Mouse (Mus musculus): Measurements from ENCODE around the gene Cst8. TPM values are rescaled to one million over a fixed set of nuclear protein-coding genes. Genes with fewer than 3 reads are reported as not detected.
A peak's percentile ranks its signal among the peaks of the same experiment; 100 is the strongest.

Cst8 gene
- total and polyA plus RNA-seq, 3 experiments: not detected

- no peak for TF ChIP-seq RCOR1 (IDR thresholded peaks at IDR 0.05; ENCODE audit: low read depth, low read length)
- peak; percentile 85 for TF ChIP-seq RAD21 (IDR thresholded peaks at IDR 0.05; ENCODE audit: low read depth, low read length)
- no peak for TF ChIP-seq E2F4 (IDR thresholded peaks at IDR 0.05; ENCODE audit: borderline replicate concordance, low read depth, low read length)
- TF ChIP-seq GATA1 (IDR thresholded peaks at IDR 0.05; ENCODE audit: low read depth, low read length): 0 out of 2 replicates have a peak, but pooled peaks have one; percentile 3
These were observed 52.7 kb downstream of the Cst8 start (continued) for GRCm38 (mm10) chr2:148851116-148851906.

Other genes with a start within 250 kb of the Cst8 start
- 99.5 and 104 TPM in 2 replicates for gene Nxt1, start 126.2 kb upstream of the Cst8 start, total RNA-seq (2012; rRNA removed)
- 10 to 100 TPM in 1 of 2 experiments, not detected in 1; 70.5 TPM for gene Nxt1, start 126.2 kb upstream of the Cst8 start, polyA plus RNA-seq (2012; ENCODE audit: insufficient read depth in 1 of 2, insufficient read length in 2 of 2, low read depth in 1 of 2, low replicate concordance in 2 of 2, missing spikeins in 1 of 2)
- gene Gzf1, start 117.8 kb upstream of the Cst8 start, total RNA-seq (2012; rRNA removed): 9.9 and 11.2 TPM in 2 replicates
- gene Gzf1, start 117.8 kb upstream of the Cst8 start, polyA plus RNA-seq (2012; ENCODE audit: insufficient read depth in 1 of 2, insufficient read length in 2 of 2, low read depth in 1 of 2, low replicate concordance in 2 of 2, missing spikeins in 1 of 2): 10 to 100 TPM in 1 of 2 experiments, not detected in 1; 17.7 TPM
- not detected in 2 replicates for gene Napb, start 66.3 kb upstream of the Cst8 start, total RNA-seq (2012; rRNA removed)
- gene Napb, start 66.3 kb upstream of the Cst8 start, polyA plus RNA-seq (2012; ENCODE audit: insufficient read depth in 1 of 2, insufficient read length in 2 of 2, low read depth in 1 of 2, low replicate concordance in 2 of 2, missing spikeins in 1 of 2): not detected
- gene Cstl1, start 48.4 kb upstream of the Cst8 start, total RNA-seq (2012; rRNA removed): not detected in 2 replicates
- not detected for gene Cstl1, start 48.4 kb upstream of the Cst8 start, polyA plus RNA-seq (2012; ENCODE audit: insufficient read depth in 1 of 2, insufficient read length in 2 of 2, low read depth in 1 of 2, low replicate concordance in 2 of 2, missing spikeins in 1 of 2)
- not detected in 2 replicates for gene Cst11, start 27.3 kb upstream of the Cst8 start, total RNA-seq (2012; rRNA removed)
- not detected for gene Cst11, start 27.3 kb upstream of the Cst8 start, polyA plus RNA-seq (2012; ENCODE audit: insufficient read depth in 1 of 2, insufficient read length in 2 of 2, low read depth in 1 of 2, low replicate concordance in 2 of 2, missing spikeins in 1 of 2)
- gene 8030411F24Rik, start 16.8 kb upstream of the Cst8 start, total RNA-seq (2012; rRNA removed): not detected in 2 replicates
- gene 8030411F24Rik, start 16.8 kb upstream of the Cst8 start, polyA plus RNA-seq (2012; ENCODE audit: insufficient read depth in 1 of 2, insufficient read length in 2 of 2, low read depth in 1 of 2, low replicate concordance in 2 of 2, missing spikeins in 1 of 2): not detected
- not detected in 2 replicates for gene Cst12, start 9.4 kb upstream of the Cst8 start, total RNA-seq (2012; rRNA removed)
- gene Cst12, start 9.4 kb upstream of the Cst8 start, polyA plus RNA-seq (2012; ENCODE audit: insufficient read depth in 1 of 2, insufficient read length in 2 of 2, low read depth in 1 of 2, low replicate concordance in 2 of 2, missing spikeins in 1 of 2): not detected
- gene Cst13, start 21.3 kb downstream of the Cst8 start, total RNA-seq (2012; rRNA removed): not detected in 2 replicates
- gene Cst13, start 21.3 kb downstream of the Cst8 start, polyA plus RNA-seq (2012; ENCODE audit: insufficient read depth in 1 of 2, insufficient read length in 2 of 2, low read depth in 1 of 2, low replicate concordance in 2 of 2, missing spikeins in 1 of 2): not detected
- gene Cst9, start 36.4 kb downstream of the Cst8 start, total RNA-seq (2012; rRNA removed): not detected in 2 replicates
- gene Cst9, start 36.4 kb downstream of the Cst8 start, polyA plus RNA-seq (2012; ENCODE audit: insufficient read depth in 1 of 2, insufficient read length in 2 of 2, low read depth in 1 of 2, low replicate concordance in 2 of 2, missing spikeins in 1 of 2): not detected
- not detected in 2 replicates for gene 9230104L09Rik, start 66.3 kb downstream of the Cst8 start, total RNA-seq (2012; rRNA removed)
- gene 9230104L09Rik, start 66.3 kb downstream of the Cst8 start, polyA plus RNA-seq (2012; ENCODE audit: insufficient read depth in 1 of 2, insufficient read length in 2 of 2, low read depth in 1 of 2, low replicate concordance in 2 of 2, missing spikeins in 1 of 2): not detected
- 104 and 114 TPM in 2 replicates for gene Cst3, start 76.9 kb downstream of the Cst8 start, total RNA-seq (2012; rRNA removed)
- gene Cst3, start 76.9 kb downstream of the Cst8 start, polyA plus RNA-seq (2012; ENCODE audit: insufficient read depth in 1 of 2, insufficient read length in 2 of 2, low read depth in 1 of 2, low replicate concordance in 2 of 2, missing spikeins in 1 of 2): 100 to 1,000 TPM in 1 of 2 experiments, not detected in 1; 122 TPM
- gene Gm1330, start 204.5 kb downstream of the Cst8 start, total RNA-seq (2012; rRNA removed): not detected in 2 replicates
- not detected for gene Gm1330, start 204.5 kb downstream of the Cst8 start, polyA plus RNA-seq (2012; ENCODE audit: insufficient read depth in 1 of 2, insufficient read length in 2 of 2, low read depth in 1 of 2, low replicate concordance in 2 of 2, missing spikeins in 1 of 2)
- not detected in 2 replicates for gene Gm10750, start 218.5 kb downstream of the Cst8 start, total RNA-seq (2012; rRNA removed)
- gene Gm10750, start 218.5 kb downstream of the Cst8 start, polyA plus RNA-seq (2012; ENCODE audit: insufficient read depth in 1 of 2, insufficient read length in 2 of 2, low read depth in 1 of 2, low replicate concordance in 2 of 2, missing spikeins in 1 of 2): not detected